Mouse (Mus musculus) kidney, postnatal 10 days (tissue): Measurements from ENCODE around the gene Vezf1.

ENCODE experiments used
- DNase-seq: peaks from one replicate; pipeline ENCODE4 v3.0.0; 2021; ENCODE audit warnings: mixed read lengths

The Vezf1 gene

DNA sequence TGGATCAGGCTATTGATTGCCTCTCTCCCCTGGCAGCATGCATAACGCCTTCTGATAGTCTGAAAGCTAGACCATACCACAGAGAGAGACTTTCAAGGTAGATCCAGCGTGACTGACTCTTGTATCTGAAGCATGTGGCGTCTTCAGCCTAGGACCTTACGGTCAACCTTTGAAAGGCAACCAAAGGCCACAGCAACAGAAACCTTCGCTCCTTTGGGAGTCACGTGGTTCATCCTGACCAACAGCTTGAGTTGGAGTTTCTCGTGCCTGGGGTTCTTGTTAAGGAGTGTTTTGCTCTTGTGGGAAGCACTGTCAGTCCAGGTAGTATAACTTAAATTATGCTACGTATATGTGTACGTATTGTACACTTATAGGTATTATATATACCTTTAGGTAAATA lies 60.4 kb downstream of the Vezf1 start:
- no peak for DNase-seq

DNA sequence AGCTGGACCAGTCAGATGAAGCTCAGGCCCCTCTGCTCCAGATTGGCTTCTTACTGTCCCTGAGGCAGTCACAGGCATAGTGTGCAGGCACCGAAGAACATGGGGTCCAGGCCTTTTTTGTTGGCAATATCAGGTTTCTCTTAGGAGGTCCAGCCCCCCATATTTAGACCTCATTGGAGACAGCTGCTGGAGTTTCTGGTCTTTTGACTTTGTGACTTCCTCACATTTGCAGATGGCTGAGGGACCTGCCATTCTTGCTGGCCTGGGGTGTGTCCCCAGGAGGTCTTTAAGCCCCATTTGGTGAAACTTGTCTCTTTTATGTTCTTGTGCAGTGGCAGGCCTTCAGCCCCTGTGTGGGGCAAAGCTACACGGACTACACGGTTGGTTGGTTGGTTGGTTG lies 61.2 kb downstream of the Vezf1 start:
- DNase-seq: no peak

DNA sequence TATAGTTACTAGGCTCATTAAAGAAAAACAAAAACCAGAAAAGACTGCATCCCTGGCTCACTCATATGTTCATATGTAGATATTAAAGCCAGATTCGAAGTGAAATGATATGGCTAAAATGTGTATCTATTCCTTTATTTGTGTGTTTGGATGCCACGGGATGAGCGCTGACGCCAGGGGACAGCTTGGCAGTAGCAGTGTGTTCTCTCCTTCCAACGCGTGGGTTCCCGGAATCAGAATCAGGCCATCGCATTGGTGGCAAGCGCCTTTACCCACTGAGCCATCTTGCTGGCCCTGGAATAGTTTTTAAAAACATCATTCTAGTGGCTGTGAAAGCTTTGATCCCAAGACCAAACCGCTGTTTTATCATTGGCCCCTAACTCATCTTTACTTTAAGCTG lies 61.9 kb downstream of the Vezf1 start:
- no peak for DNase-seq

DNA sequence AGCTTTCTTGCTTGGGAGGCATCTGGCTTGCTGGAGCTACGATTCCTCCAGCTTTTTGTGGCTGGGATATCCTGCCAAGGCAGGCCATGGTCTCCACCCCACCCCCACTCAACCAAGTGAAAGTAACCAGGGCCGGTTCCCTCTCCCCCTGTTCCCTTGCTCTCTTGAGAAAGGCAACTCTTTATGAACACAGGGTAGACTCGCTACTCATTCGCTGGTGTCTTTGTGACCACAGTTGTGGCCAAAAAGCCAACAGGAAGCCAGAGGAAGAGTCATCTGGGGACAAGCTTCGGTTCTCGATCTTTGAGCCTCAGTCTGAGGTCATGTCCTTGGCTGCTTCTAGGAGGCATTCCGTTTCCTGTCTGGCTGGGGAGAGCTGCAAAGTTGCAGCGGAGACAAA lies 63.8 kb downstream of the Vezf1 start:
- peak; percentile 83 for DNase-seq
